Mouse (Mus musculus): ENCODE measurements at regions not wholly inside any gene's neighbourhood (a gene's known extent, or its start where the extent isn't known, plus 50 kb on each side); places are given as distances from the start of the nearest gene placed in this dataset.

DNA sequence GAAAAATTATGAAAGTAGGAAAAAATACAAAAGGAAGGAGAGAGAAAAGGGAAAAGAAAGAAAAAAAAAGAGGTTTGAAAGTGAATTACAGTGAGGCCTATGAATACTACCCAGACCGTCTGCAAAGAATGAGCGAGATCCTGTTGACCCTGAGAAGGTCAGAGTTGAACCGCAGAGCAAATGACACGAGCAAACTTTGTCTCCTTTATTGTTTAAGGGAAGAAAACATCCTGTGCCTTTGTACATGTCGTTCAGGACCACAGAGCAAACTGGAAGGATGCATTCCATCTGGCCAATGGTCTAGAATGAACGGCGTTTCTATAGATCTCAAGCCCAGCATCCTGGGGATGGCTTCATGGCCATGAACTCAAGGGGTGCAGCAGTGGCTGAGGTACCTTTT lies 270.6 kb upstream of the Zfp637 start:
- WGBS = 75% methylated on average over 7 of the region's 7 CpGs
- ATAC-seq (ENCODE audit: insufficient number of reproducible peaks, low FRiP score, low TSS enrichment, low read depth) (no peak), DNase-seq (ENCODE audit: low spot score) (no peak)
- Histone ChIP-seq H3K36me3 (ENCODE audit: control insufficient read depth, insufficient read depth, low read length) (no peaks in the 10 kb centered on the region), H3K9ac (ENCODE audit: low read length) (no peak overlapping the region), H3K4me3 (ENCODE audit: low read depth, low read length) (no peak overlapping the region), H3K27ac (replicated peaks; ENCODE audit: low read depth, low read length) (no peak overlapping the region), H3K9me3 (ENCODE audit: control insufficient read depth, low read length) (no peaks in the 10 kb centered on the region), H3K4me1 (ENCODE audit: control insufficient read depth, insufficient read depth, low read length) (no peaks in the 10 kb centered on the region), H3K27me3 (ENCODE audit: control insufficient read depth, insufficient read depth, low read length) (no peaks in the 10 kb centered on the region), H3K4me2 (ENCODE audit: low read depth, severe bottlenecking) (no peak overlapping the region)

- Histone ChIP-seq H3K9me3 (ENCODE audit: control insufficient read depth, low read length) (no peaks in the 10 kb centered on the region), H3K4me3 (ENCODE audit: low read depth, low read length) (no peak overlapping the region), H3K9ac (ENCODE audit: low read length) (no peak overlapping the region), H3K36me3 (ENCODE audit: control insufficient read depth, insufficient read depth, low read length) (no peaks in the 10 kb centered on the region), H3K27me3 (ENCODE audit: control insufficient read depth, insufficient read depth, low read length) (no peaks in the 10 kb centered on the region), H3K4me1 (ENCODE audit: control insufficient read depth, insufficient read depth, low read length) (no peaks in the 10 kb centered on the region), H3K27ac (replicated peaks; ENCODE audit: low read depth, low read length) (no peak overlapping the region), H3K4me2 (ENCODE audit: low read depth, severe bottlenecking) (no peak overlapping the region)
- 81% methylated on average over 4 of the region's 4 CpGs for WGBS
- ATAC-seq (ENCODE audit: insufficient number of reproducible peaks, low FRiP score, low TSS enrichment, low read depth) (no peak), DNase-seq (ENCODE audit: low spot score) (no peak)
Observed at GRCm38 (mm10) chr6:117570791-117571190, 270.2 kb upstream of the Zfp637 start.

- no peak overlapping the region for H3K27ac ChIP-seq (replicated peaks; ENCODE audit: low read depth, low read length)
- no peak for DNase-seq (ENCODE audit: low spot score)
- H3K4me3 ChIP-seq (ENCODE audit: low read depth, low read length) = no peak overlapping the region
- 89% methylated on average over 14 of the region's 14 CpGs for WGBS
- no peak overlapping the region for H3K9ac ChIP-seq (ENCODE audit: low read length)
- no peak for ATAC-seq (ENCODE audit: insufficient number of reproducible peaks, low FRiP score, low TSS enrichment, low read depth)
- no peaks in the 10 kb centered on the region for H3K9me3 ChIP-seq (ENCODE audit: control insufficient read depth, low read length)
- no peak overlapping the region for H3K4me2 ChIP-seq (ENCODE audit: low read depth, severe bottlenecking)
- no peaks in the 10 kb centered on the region for H3K27me3 ChIP-seq (ENCODE audit: control insufficient read depth, insufficient read depth, low read length)
- no peaks in the 10 kb centered on the region for H3K4me1 ChIP-seq (ENCODE audit: control insufficient read depth, insufficient read depth, low read length)
- no peaks in the 10 kb centered on the region for H3K36me3 ChIP-seq (ENCODE audit: control insufficient read depth, insufficient read depth, low read length)
Observed at GRCm38 (mm10) chr6:117572006-117572405, 269.0 kb upstream of the Zfp637 start.

DNA sequence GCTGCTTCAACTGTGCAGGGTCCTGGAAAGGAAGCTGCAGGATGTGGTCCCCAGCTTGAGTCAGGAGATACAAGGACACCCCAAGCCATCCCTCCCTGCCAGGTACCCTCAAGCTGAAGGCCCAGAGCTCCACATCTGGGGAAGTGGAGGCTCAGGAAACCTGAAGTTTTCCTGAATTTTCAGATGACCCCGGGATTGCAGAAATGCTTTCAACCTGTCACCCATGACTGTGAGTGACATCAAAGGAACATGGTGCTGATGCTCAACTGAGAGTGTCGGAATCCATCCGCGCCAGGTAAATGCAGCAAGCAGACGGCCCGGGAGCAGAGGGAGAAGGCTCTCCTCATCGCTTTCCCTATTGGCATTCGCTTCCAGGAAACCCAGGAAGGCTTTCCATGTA lies 267.6 kb upstream of the Zfp637 start:
- H3K9me3 ChIP-seq (ENCODE audit: control insufficient read depth, low read length) = no peaks in the 10 kb centered on the region
- no peaks in the 10 kb centered on the region for H3K36me3 ChIP-seq (ENCODE audit: control insufficient read depth, insufficient read depth, low read length)
- H3K9ac ChIP-seq (ENCODE audit: low read length) = no peak overlapping the region
- no peak for DNase-seq (ENCODE audit: low spot score)
- no peak overlapping the region for H3K27ac ChIP-seq (replicated peaks; ENCODE audit: low read depth, low read length)
- ATAC-seq (ENCODE audit: insufficient number of reproducible peaks, low FRiP score, low TSS enrichment, low read depth) = no peak
- H3K27me3 ChIP-seq (ENCODE audit: control insufficient read depth, insufficient read depth, low read length) = no peaks in the 10 kb centered on the region
- no peaks in the 10 kb centered on the region for H3K4me1 ChIP-seq (ENCODE audit: control insufficient read depth, insufficient read depth, low read length)
- 89% methylated on average over 8 of the region's 8 CpGs for WGBS
- no peak overlapping the region for H3K4me3 ChIP-seq (ENCODE audit: low read depth, low read length)
- H3K4me2 ChIP-seq (ENCODE audit: low read depth, severe bottlenecking) = no peak overlapping the region

- H3K36me3 ChIP-seq (ENCODE audit: control insufficient read depth, insufficient read depth, low read length) = no peaks in the 10 kb centered on the region
- no peaks in the 10 kb centered on the region for H3K9me3 ChIP-seq (ENCODE audit: control insufficient read depth, low read length)
- ATAC-seq (ENCODE audit: insufficient number of reproducible peaks, low FRiP score, low TSS enrichment, low read depth) (no peak), DNase-seq (ENCODE audit: low spot score) (no peak)
- WGBS = 80% methylated on average over 10 of the region's 10 CpGs
- H3K4me2 ChIP-seq (ENCODE audit: low read depth, severe bottlenecking) = no peak overlapping the region
- no peak overlapping the region for H3K9ac ChIP-seq (ENCODE audit: low read length)
- no peaks in the 10 kb centered on the region for H3K4me1 ChIP-seq (ENCODE audit: control insufficient read depth, insufficient read depth, low read length)
- H3K27me3 ChIP-seq (ENCODE audit: control insufficient read depth, insufficient read depth, low read length) = no peaks in the 10 kb centered on the region
- no peak overlapping the region for H3K27ac ChIP-seq (replicated peaks; ENCODE audit: low read depth, low read length)
- H3K4me3 ChIP-seq (ENCODE audit: low read depth, low read length) = no peak overlapping the region
Observed at GRCm38 (mm10) chr6:117574146-117574545, 266.8 kb upstream of the Zfp637 start.

DNA sequence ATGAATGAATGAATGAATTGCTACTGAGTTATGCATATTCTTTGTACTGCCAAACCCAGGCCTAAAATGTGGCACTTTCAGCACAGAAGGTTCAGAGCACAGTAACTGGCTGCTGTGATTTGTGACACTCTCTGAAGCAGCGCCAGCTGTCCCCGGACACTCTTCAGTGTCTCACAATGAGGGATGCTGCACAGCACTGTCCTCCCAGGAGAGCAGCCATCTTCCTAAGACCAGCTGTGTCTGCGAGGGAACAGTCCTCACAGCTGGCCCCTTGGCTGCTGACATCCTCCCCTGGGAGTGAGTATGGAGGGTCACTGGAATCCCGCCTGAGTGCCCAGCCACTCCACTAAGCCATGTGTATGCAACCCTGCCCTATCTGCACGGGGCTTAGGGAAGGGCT lies 265.9 kb upstream of the Zfp637 start:
- Histone ChIP-seq H3K36me3 (ENCODE audit: control insufficient read depth, insufficient read depth, low read length) (no peaks in the 10 kb centered on the region), H3K27me3 (ENCODE audit: control insufficient read depth, insufficient read depth, low read length) (no peaks in the 10 kb centered on the region), H3K4me1 (ENCODE audit: control insufficient read depth, insufficient read depth, low read length) (no peaks in the 10 kb centered on the region), H3K9ac (ENCODE audit: low read length) (no peak overlapping the region), H3K27ac (replicated peaks; ENCODE audit: low read depth, low read length) (no peak overlapping the region), H3K9me3 (ENCODE audit: control insufficient read depth, low read length) (no peaks in the 10 kb centered on the region), H3K4me2 (ENCODE audit: low read depth, severe bottlenecking) (no peak overlapping the region), H3K4me3 (ENCODE audit: low read depth, low read length) (no peak overlapping the region)
- WGBS = 69% methylated on average over 5 of the region's 5 CpGs
- DNase-seq (ENCODE audit: low spot score) (peak; percentile 19), ATAC-seq (ENCODE audit: insufficient number of reproducible peaks, low FRiP score, low TSS enrichment, low read depth) (no peak)

DNA sequence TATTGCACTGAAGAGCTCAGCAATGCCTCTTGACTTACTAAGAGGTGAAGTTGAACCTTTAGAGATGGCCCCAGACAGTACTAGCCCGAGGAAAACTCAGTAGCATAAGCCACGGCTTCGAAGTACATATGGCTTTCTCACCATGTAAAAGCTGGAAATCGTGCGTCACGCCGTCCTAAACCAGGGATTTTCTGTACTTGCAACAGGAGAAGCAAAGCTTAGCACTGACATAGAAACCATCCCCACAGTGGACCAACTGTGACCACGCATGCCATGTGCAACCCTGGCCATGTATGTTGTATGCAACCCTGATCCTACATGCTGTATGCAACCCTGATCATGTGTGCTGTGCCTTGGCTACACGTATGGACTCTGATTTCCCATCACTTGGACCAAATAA lies 265.0 kb upstream of the Zfp637 start:
- DNase-seq (ENCODE audit: low spot score) (no peak), ATAC-seq (ENCODE audit: insufficient number of reproducible peaks, low FRiP score, low TSS enrichment, low read depth) (no peak)
- no peak overlapping the region for H3K4me3 ChIP-seq (ENCODE audit: low read depth, low read length)
- no peaks in the 10 kb centered on the region for H3K9me3 ChIP-seq (ENCODE audit: control insufficient read depth, low read length)
- no peak overlapping the region for H3K27ac ChIP-seq (replicated peaks; ENCODE audit: low read depth, low read length)
- no peaks in the 10 kb centered on the region for H3K27me3 ChIP-seq (ENCODE audit: control insufficient read depth, insufficient read depth, low read length)
- no peak overlapping the region for H3K4me2 ChIP-seq (ENCODE audit: low read depth, severe bottlenecking)
- H3K36me3 ChIP-seq (ENCODE audit: control insufficient read depth, insufficient read depth, low read length) = no peaks in the 10 kb centered on the region
- H3K9ac ChIP-seq (ENCODE audit: low read length) = no peak overlapping the region
- H3K4me1 ChIP-seq (ENCODE audit: control insufficient read depth, insufficient read depth, low read length) = no peaks in the 10 kb centered on the region
- 90% methylated on average over 9 of the region's 9 CpGs for WGBS

DNA sequence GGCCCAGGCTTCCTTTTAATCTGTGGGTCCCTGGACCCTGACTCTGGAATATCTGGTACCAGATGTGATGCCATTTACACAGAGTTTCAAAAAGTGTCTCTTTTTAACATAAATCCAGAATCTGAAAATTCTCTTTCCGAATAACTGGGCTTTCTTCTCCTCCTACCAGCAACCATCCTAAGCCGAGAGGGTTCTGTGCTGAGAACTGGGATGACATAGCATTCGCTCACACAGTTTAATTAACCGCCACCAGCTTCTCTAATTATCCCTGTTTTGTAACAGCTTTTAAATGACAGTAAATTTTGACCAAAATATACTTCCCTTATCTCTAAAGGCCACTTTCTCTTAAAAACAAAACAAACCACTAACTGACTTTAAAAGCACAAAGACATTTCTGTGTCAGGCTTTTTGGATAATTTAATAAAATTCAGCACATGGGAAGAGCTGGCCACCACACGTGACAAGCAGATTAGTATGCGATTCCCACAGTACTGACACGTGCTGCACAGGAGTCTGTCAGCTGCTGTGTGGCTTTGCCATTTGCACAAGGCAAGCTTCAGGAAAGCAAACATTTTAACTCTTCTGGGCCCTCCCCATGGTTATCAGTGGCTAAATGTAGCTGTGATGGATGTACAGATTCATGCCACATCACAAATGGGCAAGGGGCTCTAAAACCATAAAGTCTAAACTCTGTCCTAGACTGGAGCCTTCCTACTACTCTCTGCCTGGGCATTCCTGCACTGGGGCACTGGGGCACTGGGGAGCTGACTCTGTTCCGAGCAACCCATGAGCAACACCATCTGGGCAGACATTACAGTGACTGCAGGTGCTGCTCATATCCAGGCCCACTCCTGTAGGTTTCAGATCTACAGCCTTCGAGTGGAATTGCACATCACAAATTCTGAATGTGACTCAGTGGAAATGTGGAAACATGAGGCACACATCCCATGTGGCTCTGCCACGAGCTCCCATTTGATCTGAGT lies 263.1 kb upstream of the Zfp637 start:
- no peak overlapping the region for H3K9ac ChIP-seq (ENCODE audit: low read length)
- no peaks in the 10 kb centered on the region for H3K4me1 ChIP-seq (ENCODE audit: control insufficient read depth, insufficient read depth, low read length)
- H3K4me3 ChIP-seq (ENCODE audit: low read depth, low read length) = no peak overlapping the region
- ATAC-seq (ENCODE audit: insufficient number of reproducible peaks, low FRiP score, low TSS enrichment, low read depth) (no peak), DNase-seq (ENCODE audit: low spot score) (peak; percentile 12)
- WGBS = 79% methylated on average over 10 of the region's 10 CpGs
- H3K27me3 ChIP-seq (ENCODE audit: control insufficient read depth, insufficient read depth, low read length) = no peaks in the 10 kb centered on the region
- H3K4me2 ChIP-seq (ENCODE audit: low read depth, severe bottlenecking) = no peak overlapping the region
- no peaks in the 10 kb centered on the region for H3K36me3 ChIP-seq (ENCODE audit: control insufficient read depth, insufficient read depth, low read length)
- H3K9me3 ChIP-seq (ENCODE audit: control insufficient read depth, low read length) = no peaks in the 10 kb centered on the region
- H3K27ac ChIP-seq (replicated peaks; ENCODE audit: low read depth, low read length) = no peak overlapping the region

All from limb, embryonic 11.5 days (tissue).